Mouse (Mus musculus) lung, embryonic 14.5 days (tissue): ENCODE data around the gene Hist1h2ah. TPM values are rescaled to one million over a fixed set of nuclear protein-coding genes. Genes with fewer than 3 reads are reported as not detected.

Experiments
- ATAC-seq: fragments of 200-750 bp; cut with Nextera tagmentation; 2 replicates; pipeline ENCODE4 v1.8.0; 2017; ENCODE audit warnings: mild to moderate bottlenecking, moderate TSS enrichment, moderate library complexity; ENCODE audit not compliant: insufficient read depth
- DNase-seq: peaks from one replicate; pipeline ENCODE4 v3.0.0-alpha.2; 2015
- H3K27ac ChIP-seq: fragments of 300-500 bp; sonication (generic); 2 replicates; pipeline ENCODE4 v1.5.1; 2014; ENCODE audit warnings: low read depth, mild to moderate bottlenecking, moderate library complexity
- H3K27me3 ChIP-seq: fragments of 300-500 bp; sonication (generic); 2 replicates; pipeline ENCODE4 v1.6.1; 2014; ENCODE audit warnings: low read length, control low read depth; ENCODE audit not compliant: insufficient read depth
- H3K36me3 ChIP-seq: fragments of 300-500 bp; sonication (generic); 2 replicates; pipeline ENCODE4 v1.6.1; 2014; ENCODE audit warnings: control low read depth; ENCODE audit not compliant: insufficient read depth
- H3K4me1 ChIP-seq: fragments of 300-500 bp; sonication (generic); 2 replicates; pipeline ENCODE4 v1.6.1; 2014; ENCODE audit warnings: antibody characterized with exemption, control low read depth; ENCODE audit not compliant: insufficient read depth
- H3K4me2 ChIP-seq: fragments of 300-500 bp; sonication (generic); 2 replicates; pipeline ENCODE4 v1.6.1; 2014; ENCODE audit warnings: mild to moderate bottlenecking
- H3K4me3 ChIP-seq: fragments of 300-500 bp; sonication (generic); 2 replicates; pipeline ENCODE4 v1.5.1; 2014; ENCODE audit warnings: low read depth, low read length
- H3K9ac ChIP-seq: fragments of 300-500 bp; sonication (generic); 2 replicates; pipeline ENCODE4 v1.6.1; 2014
- H3K9me3 ChIP-seq: fragments of 300-500 bp; sonication (generic); 2 replicates; pipeline ENCODE4 v1.6.1; 2016; ENCODE audit warnings: low read depth, low read length, control low read depth
- CTCF ChIP-seq: IDR thresholded peaks from 2 replicates; pipeline ENCODE4 v1.5.1; 2016; ENCODE audit warnings: antibody characterized with exemption, low read depth
- WGBS: fragments of 180-500 bp; shearing (Covaris S2); extraction: QIAGEN DNeasy Blood & Tissue Kit; methylation state at CpG from one replicate; pipeline ENCODE4 v1.1.7; 2014; 5-methylcytosine and 5-hydroxymethylcytosine counted together
- polyA plus RNA-seq: library from polyadenylated mRNA; unstranded; fragments of >200 nt; fragmentation: Nextera tagmentation; extraction: Ambion mirVana; gene quantifications from 2 replicates; pipeline ENCODE4 v1.2.1, GENCODE M21; 2014

The Hist1h2ah gene
- polyA plus RNA-seq, 1 experiment from 2014 or later = 21.6 TPM

GRCm38 (mm10) chr13:21997201-21997820 lies 38.1 kb downstream of the Hist1h2ah start:
- no peak for ATAC-seq
- 1% methylated on average over 21 of the region's 21 CpGs for WGBS
- Histone ChIP-seq H3K4me3 (peak overlapping the region; percentile 45), H3K9ac (no peak overlapping the region), H3K27me3 (peaks cover 63% of the 10 kb centered on the region), H3K4me1 (no peaks in the 10 kb centered on the region; the same call in 1 of the 2 replicates), H3K9me3 (no peaks in the 10 kb centered on the region), H3K4me2 (peak overlapping the region; percentile 79), H3K36me3 (no peaks in the 10 kb centered on the region), H3K27ac (no peak overlapping the region)
- TF ChIP-seq CTCF = no peak
- DNase-seq = peak; percentile 13

DNA sequence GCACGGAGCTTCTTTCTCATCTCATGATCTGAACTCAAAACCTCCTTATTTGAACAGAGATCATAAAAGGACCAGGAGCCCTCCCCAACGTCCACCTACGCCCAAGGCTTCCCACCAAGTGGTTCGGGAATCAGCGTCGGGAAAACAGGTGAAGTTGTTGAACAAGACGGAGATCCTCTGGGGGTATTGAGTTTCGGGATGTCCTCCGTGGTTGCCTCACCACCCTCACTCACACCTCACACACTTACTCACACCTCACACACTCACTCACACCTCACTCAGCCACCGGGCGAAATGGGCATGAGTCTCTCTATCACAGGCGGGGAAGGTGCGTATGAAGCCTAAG lies 38.6 kb downstream of the Hist1h2ah start:
- DNase-seq (no peak), ATAC-seq (no peak)
- no peaks in the 10 kb centered on the region for H3K9me3 ChIP-seq
- H3K4me2 ChIP-seq = peak overlapping the region; percentile 79
- H3K36me3 ChIP-seq = no peaks in the 10 kb centered on the region
- no peak overlapping the region for H3K27ac ChIP-seq
- peaks cover 61% of the 10 kb centered on the region for H3K27me3 ChIP-seq
- peak overlapping the region; percentile 45 for H3K4me3 ChIP-seq
- under 1% methylated on average over 13 of the region's 13 CpGs for WGBS
- no peaks in the 10 kb centered on the region; the same call in 1 of the 2 replicates for H3K4me1 ChIP-seq
- no peak for TF ChIP-seq CTCF
- H3K9ac ChIP-seq = no peak overlapping the region

- no peak for TF ChIP-seq CTCF
- H3K4me2 ChIP-seq = peak overlapping the region; percentile 79
- peak; percentile 82 for DNase-seq
- H3K27ac ChIP-seq = no peak overlapping the region
- H3K4me1 ChIP-seq = no peaks in the 10 kb centered on the region; the same call in 1 of the 2 replicates
- WGBS = 2% methylated on average over 12 of the region's 12 CpGs
- H3K36me3 ChIP-seq = no peaks in the 10 kb centered on the region
- H3K27me3 ChIP-seq = peaks cover 57% of the 10 kb centered on the region
- peak; percentile 66; the same call in 1 of the 2 replicates for ATAC-seq
- no peak overlapping the region for H3K9ac ChIP-seq
- no peaks in the 10 kb centered on the region for H3K9me3 ChIP-seq
- H3K4me3 ChIP-seq = peak overlapping the region; percentile 45
Measured at GRCm38 (mm10) chr13:21996101-21996839, 39.1 kb downstream of the Hist1h2ah start.

DNA sequence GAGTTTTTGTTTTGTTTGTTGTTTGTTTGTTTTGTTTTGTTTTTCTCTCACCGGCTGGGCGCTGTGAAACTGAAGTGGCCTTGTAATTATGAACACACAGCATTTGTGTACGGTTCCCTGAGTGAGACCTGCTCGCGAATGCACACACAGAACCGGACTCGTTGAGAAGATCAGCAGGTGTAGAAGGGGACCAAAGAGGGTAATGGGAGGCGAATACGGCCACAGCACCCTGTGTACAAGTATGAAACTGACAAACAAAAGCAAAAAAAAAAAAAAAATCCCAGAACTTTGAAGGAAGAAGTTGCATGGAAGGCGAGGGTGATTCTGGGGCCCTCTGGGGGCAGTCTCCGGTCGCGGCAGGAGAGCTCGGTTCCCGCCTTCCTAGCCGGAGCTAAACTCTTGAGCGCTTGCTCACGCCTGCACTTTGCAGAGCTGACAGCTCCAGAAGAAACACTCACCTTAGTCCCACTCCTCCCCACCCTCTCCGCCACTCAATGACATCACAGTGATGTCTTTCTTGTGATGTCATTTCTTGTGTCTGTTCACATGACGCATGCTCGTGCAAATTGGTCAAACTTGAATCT lies 39.9 kb downstream of the Hist1h2ah start:
- peak; percentile 78 for ATAC-seq
- Histone ChIP-seq H3K9me3 (no peaks in the 10 kb centered on the region), H3K27ac (no peak overlapping the region), H3K27me3 (peaks cover 49% of the 10 kb centered on the region), H3K36me3 (no peaks in the 10 kb centered on the region), H3K4me2 (peak overlapping the region; percentile 79), H3K9ac (0 out of 2 replicates have a peak overlapping the region, but pooled peaks have one; percentile 30), H3K4me3 (peak overlapping the region; percentile 45), H3K4me1 (no peaks in the 10 kb centered on the region; the same call in 1 of the 2 replicates)
- WGBS = under 1% methylated on average over 21 of the region's 21 CpGs
- peak; percentile 77 for DNase-seq
- peak; percentile 33 for TF ChIP-seq CTCF

GRCm38 (mm10) chr13:21994896-21995295 lies 40.5 kb downstream of the Hist1h2ah start:
- H3K4me3 ChIP-seq = peak overlapping the region; percentile 45
- peak; percentile 42 for DNase-seq
- no peak for TF ChIP-seq CTCF
- H3K4me1 ChIP-seq = no peaks in the 10 kb centered on the region; the same call in 1 of the 2 replicates
- H3K36me3 ChIP-seq = no peaks in the 10 kb centered on the region
- peak overlapping the region; percentile 79 for H3K4me2 ChIP-seq
- H3K9ac ChIP-seq = 0 out of 2 replicates have a peak overlapping the region, but pooled peaks have one; percentile 30
- peaks cover 45% of the 10 kb centered on the region for H3K27me3 ChIP-seq
- WGBS = 3% methylated on average over 8 of the region's 8 CpGs
- H3K27ac ChIP-seq = no peak overlapping the region
- H3K9me3 ChIP-seq = no peaks in the 10 kb centered on the region
- no peak for ATAC-seq

- Histone ChIP-seq H3K4me2 (peak overlapping the region; percentile 79), H3K27me3 (peaks cover 39% of the 10 kb centered on the region), H3K9ac (no peak overlapping the region), H3K27ac (no peak overlapping the region), H3K4me1 (no peaks in the 10 kb centered on the region; the same call in 1 of the 2 replicates), H3K36me3 (no peaks in the 10 kb centered on the region), H3K9me3 (no peaks in the 10 kb centered on the region), H3K4me3 (peak overlapping the region; percentile 45; the same call in 1 of the 2 replicates)
- DNase-seq = peak; percentile 80
- TF ChIP-seq CTCF = no peak
- WGBS = 3% methylated on average over 22 of the region's 22 CpGs
- ATAC-seq = no peak
Measured at GRCm38 (mm10) chr13:21993957-21994738, 41.2 kb downstream of the Hist1h2ah start.
